Mouse (Mus musculus): ENCODE results near the gene Lmcd1. TPM values are rescaled to one million over a fixed set of nuclear protein-coding genes. Genes with fewer than 3 reads are reported as not detected.
"Not testable (repeated sequence)": the region's sequence is repeated elsewhere in the genome, so short reads cannot be mapped to it uniquely, and the experiment has no call there.

Gene Lmcd1
- not detected in 2 replicates for polyA plus RNA-seq (2012; ENCODE audit: insufficient read depth, low replicate concordance)

- H3K4me3 ChIP-seq (replicated peaks), result no peak within 1 kb of the TSS
- peaks cover 14% of the 10 kb centered on the region for H3K27me3 ChIP-seq (replicated peaks)
- no peaks in the 10 kb centered on the region for H3K9me3 ChIP-seq
- no peaks in the 10 kb centered on the region for H3K36me3 ChIP-seq (replicated peaks; ENCODE audit: low read length)
- no peak for TF ChIP-seq FLI1 (IDR thresholded peaks at IDR 0.05; ENCODE audit: low read length)
- TF ChIP-seq GATA1 (IDR thresholded peaks at IDR 0.05; ENCODE audit: borderline replicate concordance, low read length), result no peak
- no peaks in the 10 kb centered on the region for H3K4me1 ChIP-seq
These were observed at the start of gene Lmcd1 for GRCm38 (mm10) chr6:112273501-112274205. Gene Lmcd1 (plus strand): TSS chr6:112273758.

DNA sequence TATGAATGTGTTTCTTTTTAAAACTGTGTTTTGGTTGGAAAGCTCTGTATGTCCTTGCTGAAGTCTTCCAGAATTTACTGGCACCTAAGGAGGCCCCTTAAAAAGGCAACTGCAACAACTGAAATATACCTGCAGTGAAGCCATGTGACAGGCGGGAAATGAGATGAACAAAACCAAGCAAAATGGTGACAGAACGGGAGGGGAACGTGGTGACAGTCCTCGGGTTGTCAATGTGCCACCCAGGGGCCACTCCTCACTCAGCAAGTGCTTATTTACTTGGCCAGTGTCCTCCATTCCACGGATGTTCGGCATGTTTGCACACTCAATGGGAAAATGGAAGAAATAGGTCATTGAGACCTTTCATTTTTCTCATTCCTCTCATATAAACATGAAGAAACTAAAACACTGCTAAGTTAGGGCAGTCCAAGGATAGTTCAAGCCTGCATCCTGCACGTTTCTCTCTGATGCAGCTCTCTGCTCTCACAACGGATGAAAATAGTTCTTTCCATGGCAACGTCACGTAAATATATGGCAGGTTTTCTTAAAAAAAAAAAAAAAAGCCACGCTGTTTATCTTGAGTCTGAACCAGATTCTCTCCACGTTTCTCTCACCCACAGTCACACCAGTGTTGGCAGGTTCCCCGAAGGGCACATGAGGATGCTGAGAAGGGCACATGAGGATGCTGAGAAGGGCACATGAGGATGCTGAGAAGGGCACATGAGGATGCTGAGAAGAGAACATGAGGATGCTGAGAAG lies 49.5 kb upstream of the Lmcd1 start:
- Histone ChIP-seq H3K36me3 (replicated peaks; ENCODE audit: low read length) (no peaks in the 10 kb centered on the region), H3K4me3 (replicated peaks) (no peak overlapping the region), H3K4me1 (no peaks in the 10 kb centered on the region), H3K27me3 (replicated peaks) (no peaks in the 10 kb centered on the region), H3K9me3 (no peaks in the 10 kb centered on the region)
- TF ChIP-seq FLI1 (IDR thresholded peaks at IDR 0.05; ENCODE audit: low read length) (no peak), GATA1 (IDR thresholded peaks at IDR 0.05; ENCODE audit: borderline replicate concordance, low read length) (no peak)

- Histone ChIP-seq H3K36me3 (replicated peaks; ENCODE audit: low read length) (no peaks in the 10 kb centered on the region), H3K4me1 (no peaks in the 10 kb centered on the region), H3K9me3 (0 out of 2 replicates have a peak, but pooled peaks cover 7% of the 10 kb centered on the region), H3K4me3 (replicated peaks) (no peak overlapping the region), H3K27me3 (replicated peaks) (no peaks in the 10 kb centered on the region)
- TF ChIP-seq GATA1 (IDR thresholded peaks at IDR 0.05; ENCODE audit: borderline replicate concordance, low read length), result no peak
These were observed 36.8 kb upstream of the Lmcd1 start for GRCm38 (mm10) chr6:112236775-112237174.

DNA sequence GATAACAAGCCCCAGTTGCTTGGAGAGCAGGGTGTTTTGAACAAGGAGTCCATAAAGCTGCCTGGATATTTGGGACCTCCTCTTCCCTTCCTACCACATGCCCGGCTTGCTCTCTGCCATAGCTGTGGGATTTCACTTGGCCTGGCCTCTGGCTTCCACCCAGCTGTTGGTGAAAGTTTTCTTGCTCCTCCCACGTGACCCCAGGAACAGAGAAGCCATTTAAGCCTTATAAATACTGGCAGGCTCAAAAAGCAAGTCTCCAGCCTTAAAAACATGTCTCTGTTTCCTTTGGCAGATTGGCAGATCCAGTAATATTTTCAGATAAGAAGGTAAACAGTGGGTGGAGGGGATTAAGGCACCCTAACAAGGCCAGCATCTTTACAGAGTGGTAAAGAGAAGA lies 31.3 kb upstream of the Lmcd1 start:
- TF ChIP-seq FLI1 (IDR thresholded peaks at IDR 0.05; ENCODE audit: low read length) (no peak), GATA1 (IDR thresholded peaks at IDR 0.05; ENCODE audit: borderline replicate concordance, low read length) (no peak)

GRCm38 (mm10) chr6:112245639-112246038 lies 27.9 kb upstream of the Lmcd1 start:
- no peak overlapping the region for H3K4me3 ChIP-seq (replicated peaks)
- no peaks in the 10 kb centered on the region for H3K36me3 ChIP-seq (replicated peaks; ENCODE audit: low read length)
- peaks cover 20% of the 10 kb centered on the region for H3K9me3 ChIP-seq
- H3K4me1 ChIP-seq, result no peaks in the 10 kb centered on the region
- TF ChIP-seq FLI1 (IDR thresholded peaks at IDR 0.05; ENCODE audit: low read length) (no peak), GATA1 (IDR thresholded peaks at IDR 0.05; ENCODE audit: borderline replicate concordance, low read length) (no peak)
- no peaks in the 10 kb centered on the region for H3K27me3 ChIP-seq (replicated peaks)

More for the DNA sequence above, 31.3 kb upstream of the Lmcd1 start:
- H3K9me3 ChIP-seq, result peaks cover 20% of the 10 kb centered on the region
- no peaks in the 10 kb centered on the region for H3K4me1 ChIP-seq
- no peaks in the 10 kb centered on the region for H3K36me3 ChIP-seq (replicated peaks; ENCODE audit: low read length)
- no peak overlapping the region for H3K4me3 ChIP-seq (replicated peaks)
- H3K27me3 ChIP-seq (replicated peaks), result no peaks in the 10 kb centered on the region

DNA sequence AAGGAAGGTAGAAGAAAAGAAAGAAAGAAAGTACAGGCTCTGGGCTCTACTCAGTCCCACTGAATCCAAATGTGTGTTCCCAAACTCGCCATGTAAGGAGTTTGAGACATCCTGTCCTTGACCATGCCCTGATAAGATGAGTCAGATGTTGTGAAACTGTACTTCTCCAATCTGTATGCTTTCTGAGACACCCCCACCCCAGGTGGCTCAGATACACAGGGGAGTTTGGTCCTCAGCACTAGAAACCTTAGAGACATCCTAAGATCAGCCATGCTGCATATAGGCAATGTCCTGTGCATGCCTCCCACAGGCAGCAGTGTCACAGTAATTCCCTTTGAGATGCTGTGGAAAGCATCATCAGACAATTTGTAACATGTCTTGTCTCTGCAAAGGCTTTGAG lies 26.9 kb upstream of the Lmcd1 start:
- H3K4me1 ChIP-seq, result no peaks in the 10 kb centered on the region
- TF ChIP-seq GATA1 (IDR thresholded peaks at IDR 0.05; ENCODE audit: borderline replicate concordance, low read length) (no peak), FLI1 (IDR thresholded peaks at IDR 0.05; ENCODE audit: low read length) (no peak)
- H3K27me3 ChIP-seq (replicated peaks), result no peaks in the 10 kb centered on the region
- peaks cover 20% of the 10 kb centered on the region for H3K9me3 ChIP-seq
- no peaks in the 10 kb centered on the region for H3K36me3 ChIP-seq (replicated peaks; ENCODE audit: low read length)
- H3K4me3 ChIP-seq (replicated peaks), result no peak overlapping the region

GRCm38 (mm10) chr6:112253943-112254342 lies 19.6 kb upstream of the Lmcd1 start:
- H3K9me3 ChIP-seq; H3K36me3 ChIP-seq (replicated peaks; ENCODE audit: low read length); H3K4me3 ChIP-seq (replicated peaks); H3K4me1 ChIP-seq; H3K27me3 ChIP-seq (replicated peaks): not testable (repeated sequence)

- no peak for TF ChIP-seq FLI1 (IDR thresholded peaks at IDR 0.05; ENCODE audit: low read length)
- no peak for TF ChIP-seq GATA1 (IDR thresholded peaks at IDR 0.05; ENCODE audit: borderline replicate concordance, low read length)
- Histone ChIP-seq H3K9me3 (no peaks in the 10 kb centered on the region), H3K36me3 (replicated peaks; ENCODE audit: low read length) (no peaks in the 10 kb centered on the region), H3K4me1 (no peaks in the 10 kb centered on the region), H3K4me3 (replicated peaks) (no peak overlapping the region), H3K27me3 (replicated peaks) (no peaks in the 10 kb centered on the region)
These were observed 18.6 kb upstream of the Lmcd1 start for GRCm38 (mm10) chr6:112254967-112255366.

GRCm38 (mm10) chr6:112255388-112256225 lies 18.0 kb upstream of the Lmcd1 start:
- Histone ChIP-seq H3K27me3 (replicated peaks) (no peaks in the 10 kb centered on the region), H3K36me3 (replicated peaks; ENCODE audit: low read length) (no peaks in the 10 kb centered on the region), H3K4me3 (replicated peaks) (no peak overlapping the region), H3K9me3 (no peaks in the 10 kb centered on the region), H3K4me1 (no peaks in the 10 kb centered on the region)
- TF ChIP-seq GATA1 (IDR thresholded peaks at IDR 0.05; ENCODE audit: borderline replicate concordance, low read length), result no peak
- no peak for TF ChIP-seq FLI1 (IDR thresholded peaks at IDR 0.05; ENCODE audit: low read length)

DNA sequence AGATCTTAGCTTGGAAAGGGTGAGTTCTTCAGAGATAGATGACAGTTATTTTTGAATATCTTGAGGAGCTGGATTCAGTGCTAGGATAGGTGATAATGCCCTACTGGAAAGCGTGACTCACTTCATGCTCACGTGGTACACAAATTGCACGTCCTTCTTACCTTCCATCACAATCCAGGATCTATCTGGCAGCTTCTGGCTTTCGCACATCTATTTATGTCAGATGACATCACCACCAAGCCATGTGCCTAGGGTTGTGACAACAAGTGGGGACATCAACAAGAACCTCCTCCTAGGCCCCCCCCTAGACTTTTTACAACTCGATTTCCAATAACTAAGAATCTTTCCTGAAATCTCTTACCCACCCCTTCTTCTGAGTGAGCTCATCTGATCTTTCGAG lies 17.0 kb upstream of the Lmcd1 start:
- TF ChIP-seq FLI1 (IDR thresholded peaks at IDR 0.05; ENCODE audit: low read length) (no peak), GATA1 (IDR thresholded peaks at IDR 0.05; ENCODE audit: borderline replicate concordance, low read length) (no peak)
- no peaks in the 10 kb centered on the region for H3K27me3 ChIP-seq (replicated peaks)
- H3K36me3 ChIP-seq (replicated peaks; ENCODE audit: low read length), result no peaks in the 10 kb centered on the region
- no peaks in the 10 kb centered on the region for H3K9me3 ChIP-seq
- no peaks in the 10 kb centered on the region for H3K4me1 ChIP-seq
- H3K4me3 ChIP-seq (replicated peaks), result no peak overlapping the region
